Mouse (Mus musculus) liver, postnatal 0 days (tissue): ENCODE measurements around the gene Thnsl1. TPM values are rescaled to one million over a fixed set of nuclear protein-coding genes. Genes with fewer than 3 reads are reported as not detected.

Experiments used
- ATAC-seq: fragments of 200-750 bp; cut with Nextera tagmentation; 2 replicates; pipeline ENCODE4 v1.8.0; 2017; ENCODE audit warnings: mild to moderate bottlenecking, moderate library complexity
- DNase-seq: peaks from one replicate; pipeline ENCODE4 v3.0.0-alpha.2; 2016
- H3K27ac ChIP-seq: fragments of 300-500 bp; sonication (generic); 2 replicates; pipeline ENCODE4 v1.5.1; 2014; ENCODE audit warnings: antibody characterized with exemption, moderate library complexity, mild to moderate bottlenecking, low read depth
- H3K27me3 ChIP-seq: fragments of 300-500 bp; sonication (generic); 2 replicates; pipeline ENCODE4 v1.6.1; 2014; ENCODE audit warnings: low read length, control low read depth, mixed read lengths; ENCODE audit not compliant: insufficient read depth
- H3K36me3 ChIP-seq: fragments of 300-500 bp; sonication (generic); replicated peaks from 2 replicates; pipeline ENCODE4 v1.6.1; 2014; ENCODE audit warnings: mild to moderate bottlenecking, control low read depth, low read length, moderate library complexity, mixed read lengths; ENCODE audit not compliant: insufficient read depth
- H3K4me1 ChIP-seq: fragments of 300-500 bp; sonication (generic); 2 replicates; pipeline ENCODE4 v1.6.1; 2014; ENCODE audit warnings: antibody characterized with exemption, mild to moderate bottlenecking, control low read depth; ENCODE audit not compliant: insufficient read depth
- H3K4me2 ChIP-seq: fragments of 300-500 bp; sonication (generic); 2 replicates; pipeline ENCODE4 v1.6.1; 2014; ENCODE audit warnings: low read depth, mild to moderate bottlenecking, low read length, moderate library complexity, mixed read lengths
- H3K4me3 ChIP-seq: fragments of 300-500 bp; sonication (generic); 2 replicates; pipeline ENCODE4 v1.5.1; 2014; ENCODE audit warnings: low read depth, low read length
- H3K9ac ChIP-seq: fragments of 300-500 bp; sonication (generic); replicated peaks from 2 replicates; pipeline ENCODE4 v1.6.1; 2014; ENCODE audit warnings: mild to moderate bottlenecking, moderate library complexity
- H3K9me3 ChIP-seq: fragments of 300-500 bp; sonication (generic); 2 replicates; pipeline ENCODE4 v1.6.1; 2016; ENCODE audit warnings: mild to moderate bottlenecking, control low read depth, low read length, mixed read lengths
- CTCF ChIP-seq: sonication (generic); IDR thresholded peaks from 2 replicates; pipeline ENCODE4 v1.5.1; 2016; ENCODE audit warnings: antibody characterized with exemption, low read depth
- EP300 ChIP-seq: IDR thresholded peaks from 2 replicates; pipeline ENCODE4 v1.6.1; 2016; ENCODE audit warnings: antibody characterized with exemption, low read depth, mild to moderate bottlenecking
- WGBS: fragments of 180-500 bp; shearing (Covaris S2); extraction: QIAGEN DNeasy Blood & Tissue Kit; methylation state at CpG from one replicate; pipeline ENCODE4 v1.1.7; 2014; ENCODE audit not compliant: insufficient replicate concordance; 5-methylcytosine and 5-hydroxymethylcytosine counted together
- polyA plus RNA-seq: library from polyadenylated mRNA; unstranded; fragments of >200 nt; fragmentation: Nextera tagmentation; extraction: Ambion mirVana; gene quantifications from 2 replicates; pipeline ENCODE4 v1.2.1, GENCODE M21; 2015

Thnsl1 gene
- polyA plus RNA-seq, 1 experiment from 2014 or later: 2.1 TPM

GRCm38 (mm10) chr2:21187576-21187975 lies 17.9 kb upstream of the Thnsl1 start:
- no peaks in the 10 kb centered on the region for H3K4me1 ChIP-seq
- ATAC-seq (no peak), DNase-seq (peak; percentile 68)
- no peak overlapping the region for H3K4me3 ChIP-seq
- H3K27me3 ChIP-seq: no peaks in the 10 kb centered on the region
- H3K4me2 ChIP-seq: no peak overlapping the region
- H3K36me3 ChIP-seq: no peaks in the 10 kb centered on the region
- no peak overlapping the region for H3K9ac ChIP-seq
- TF ChIP-seq EP300 (no peak), CTCF (peak; percentile 83)
- no peaks in the 10 kb centered on the region for H3K9me3 ChIP-seq
- H3K27ac ChIP-seq: no peak overlapping the region
- 36% methylated on average over 7 of the region's 7 CpGs for WGBS

DNA sequence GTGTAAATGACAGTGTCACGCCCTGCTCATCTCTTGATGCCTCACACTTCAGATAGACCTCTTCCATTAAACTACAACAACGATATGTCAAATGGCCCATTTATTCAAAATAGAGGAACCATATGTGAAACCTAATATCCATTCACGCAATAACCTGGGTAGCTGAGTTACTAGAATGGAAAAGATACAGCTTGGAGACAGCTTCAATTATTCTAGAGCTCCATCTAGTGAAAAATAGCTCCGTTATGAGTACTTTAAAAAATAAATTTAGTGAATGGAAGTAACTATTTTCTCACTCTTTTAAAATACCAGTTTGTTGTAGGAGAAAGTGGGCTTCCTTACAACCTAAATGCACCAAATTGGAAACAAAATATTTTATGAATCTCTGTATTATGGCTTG lies 16.9 kb upstream of the Thnsl1 start:
- no peak overlapping the region for H3K9ac ChIP-seq
- no peak overlapping the region for H3K4me3 ChIP-seq
- WGBS: 68% methylated on average over 4 of the region's 4 CpGs
- H3K36me3 ChIP-seq: no peaks in the 10 kb centered on the region
- no peak overlapping the region for H3K27ac ChIP-seq
- ATAC-seq (no peak), DNase-seq (no peak)
- H3K27me3 ChIP-seq: no peaks in the 10 kb centered on the region
- no peaks in the 10 kb centered on the region for H3K4me1 ChIP-seq
- TF ChIP-seq CTCF (no peak), EP300 (no peak)
- no peaks in the 10 kb centered on the region for H3K9me3 ChIP-seq
- H3K4me2 ChIP-seq: no peak overlapping the region

GRCm38 (mm10) chr2:21191232-21191631 lies 14.3 kb upstream of the Thnsl1 start:
- TF ChIP-seq CTCF (no peak), EP300 (no peak)
- Histone ChIP-seq H3K27me3 (no peaks in the 10 kb centered on the region), H3K9me3 (no peaks in the 10 kb centered on the region), H3K36me3 (no peaks in the 10 kb centered on the region), H3K4me3 (no peak overlapping the region), H3K4me2 (no peak overlapping the region), H3K27ac (no peak overlapping the region), H3K4me1 (no peaks in the 10 kb centered on the region), H3K9ac (no peak overlapping the region)
- 43% methylated on average over 1 of the region's 1 CpGs for WGBS
- ATAC-seq: no peak
- DNase-seq: no peak

- Histone ChIP-seq H3K9ac (no peak overlapping the region), H3K4me3 (no peak overlapping the region), H3K27me3 (no peaks in the 10 kb centered on the region), H3K4me2 (no peak overlapping the region), H3K9me3 (no peaks in the 10 kb centered on the region), H3K36me3 (no peaks in the 10 kb centered on the region), H3K4me1 (no peaks in the 10 kb centered on the region), H3K27ac (no peak overlapping the region)
- ATAC-seq: no peak
- no peak for DNase-seq
- WGBS: 84% methylated on average over 5 of the region's 5 CpGs
- TF ChIP-seq CTCF (no peak), EP300 (no peak)
These were observed 10.3 kb upstream of the Thnsl1 start for GRCm38 (mm10) chr2:21195233-21195632.

DNA sequence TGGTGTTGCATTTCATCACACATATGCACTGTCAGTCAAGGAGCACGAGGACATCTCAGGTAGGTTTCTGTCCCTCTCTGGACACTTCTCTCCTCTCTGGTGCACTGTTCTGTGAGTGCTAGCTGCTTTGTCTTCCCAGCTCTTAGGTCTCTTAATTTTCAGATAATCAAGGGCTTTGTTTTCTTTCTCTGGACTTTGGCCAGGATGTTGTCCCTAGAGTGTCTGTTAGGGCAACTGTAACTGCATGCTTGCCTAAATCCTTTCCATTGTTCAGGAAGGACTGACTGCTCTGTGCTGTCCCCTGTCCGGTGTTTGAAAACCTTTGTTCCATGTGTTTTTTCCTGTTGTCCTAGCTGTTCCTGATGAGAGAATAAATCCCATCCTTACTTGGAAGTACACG lies 6.5 kb upstream of the Thnsl1 start:
- ATAC-seq: peak; percentile 49; the same call in 1 of the 2 replicates
- no peaks in the 10 kb centered on the region for H3K4me1 ChIP-seq
- H3K4me3 ChIP-seq: no peak overlapping the region
- H3K9ac ChIP-seq: no peak overlapping the region
- DNase-seq: no peak
- TF ChIP-seq CTCF: no peak
- no peak for TF ChIP-seq EP300
- H3K36me3 ChIP-seq: no peaks in the 10 kb centered on the region
- no peaks in the 10 kb centered on the region for H3K27me3 ChIP-seq
- H3K9me3 ChIP-seq: no peaks in the 10 kb centered on the region
- WGBS: 41% methylated on average over 3 of the region's 3 CpGs
- H3K27ac ChIP-seq: no peak overlapping the region
- H3K4me2 ChIP-seq: no peak overlapping the region

DNA sequence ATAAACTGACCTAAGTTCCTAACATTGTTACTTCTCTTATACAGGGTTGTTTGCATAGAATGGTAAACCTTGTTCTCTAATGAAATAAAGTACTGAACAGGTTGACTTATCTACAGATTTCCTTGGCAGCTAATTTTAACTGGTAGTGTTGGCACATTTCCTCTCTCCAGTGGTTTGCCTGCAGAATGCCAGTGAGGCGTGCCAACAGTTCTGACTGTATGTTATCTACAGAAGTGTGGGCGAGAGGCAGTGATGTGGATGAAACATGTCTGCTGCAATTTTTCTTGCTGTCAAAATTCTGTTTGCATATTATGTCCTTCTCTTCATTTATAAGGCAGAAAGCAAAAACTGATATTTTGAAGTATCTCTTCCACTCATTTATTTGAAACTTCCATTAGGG lies 2.8 kb upstream of the Thnsl1 start:
- no peak for TF ChIP-seq EP300
- no peak for TF ChIP-seq CTCF
- no peak overlapping the region for H3K9ac ChIP-seq
- DNase-seq: no peak

DNA sequence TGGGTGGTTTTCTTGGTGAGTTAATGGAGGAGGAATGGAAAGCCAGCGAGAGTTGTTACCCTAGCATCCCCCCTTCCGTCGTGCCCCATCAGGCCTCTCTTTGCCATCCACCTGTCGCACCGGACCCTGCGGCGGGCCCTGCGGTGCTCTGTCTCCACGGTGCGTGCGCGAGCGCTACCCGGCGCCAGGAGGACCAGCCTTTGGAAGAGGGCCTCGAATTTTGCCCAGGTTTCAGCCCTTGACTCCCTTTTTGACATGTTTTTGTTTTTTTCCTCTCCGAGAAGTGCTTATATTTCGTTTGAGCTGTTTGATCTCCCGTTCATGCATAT lies 271 bp downstream of the Thnsl1 start:
- Histone ChIP-seq H3K9ac (peak overlapping the region; percentile 70), H3K4me3 (peak overlapping the region; percentile 65), H3K27me3 (no peaks in the 10 kb centered on the region), H3K4me2 (peak overlapping the region; percentile 89), H3K27ac (0 out of 2 replicates have a peak overlapping the region, but pooled peaks have one; percentile 19), H3K36me3 (no peaks in the 10 kb centered on the region), H3K4me1 (peaks cover 6% of the 10 kb centered on the region), H3K9me3 (no peaks in the 10 kb centered on the region)
- ATAC-seq (peak; percentile 83), DNase-seq (no peak)
- TF ChIP-seq EP300 (no peak), CTCF (no peak)
- WGBS: under 1% methylated on average over 19 of the region's 19 CpGs

More for the DNA sequence above, 2.8 kb upstream of the Thnsl1 start:
- Histone ChIP-seq H3K4me3 (no peak overlapping the region), H3K4me1 (peaks cover 6% of the 10 kb centered on the region), H3K36me3 (no peaks in the 10 kb centered on the region), H3K27ac (no peak overlapping the region), H3K27me3 (no peaks in the 10 kb centered on the region), H3K9me3 (no peaks in the 10 kb centered on the region), H3K4me2 (no peak overlapping the region)
- WGBS: 58% methylated on average over 2 of the region's 2 CpGs
- no peak for ATAC-seq
